Mouse (Mus musculus) olfactory bulb, adult 2 months (tissue): ENCODE measurements around the gene Tpst2.

ENCODE experiments used
- CTCF ChIP-seq: fragments of 200-500 bp; IDR thresholded peaks from 2 replicates; pipeline ENCODE4 v1.5.1; 2012; ENCODE audit warnings: low read depth, mild to moderate bottlenecking, low read length, moderate library complexity; ENCODE audit not compliant: insufficient read depth
- POLR2A ChIP-seq: fragments of 200-500 bp; IDR thresholded peaks from 2 replicates; pipeline ENCODE4 v1.6.1; 2012; ENCODE audit warnings: mild to moderate bottlenecking, low read depth, low read length, moderate library complexity; ENCODE audit not compliant: insufficient read depth

- TF ChIP-seq POLR2A (no peak), CTCF (no peak)
Observed at GRCm38 (mm10) chr5:112360077-112360476, 83.6 kb downstream of the Tpst2 start.
